Comparison of ENCODE assay signal across 24 mouse cellular contexts in the genomic region with DNA sequence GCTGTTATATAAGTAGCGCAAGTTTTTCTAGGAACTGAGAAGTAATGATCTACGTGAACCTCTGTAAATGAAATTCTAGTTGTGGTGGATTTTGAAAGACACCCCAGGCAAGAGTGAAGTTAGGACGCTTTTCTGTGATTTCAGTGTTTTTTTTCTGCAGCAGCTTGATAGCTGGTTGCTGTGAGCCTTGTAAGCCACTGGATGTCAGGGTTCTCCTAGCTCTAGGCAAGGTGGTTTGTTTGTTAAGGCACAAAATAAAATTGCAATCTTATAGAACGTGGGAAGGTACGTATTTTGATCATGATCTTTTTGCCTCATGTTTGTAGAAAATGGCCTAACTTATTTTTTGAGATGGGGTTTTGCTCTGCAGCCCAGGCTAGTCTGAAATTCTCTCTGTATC. TPM values are rescaled to one million over a fixed set of nuclear protein-coding genes. Genes with fewer than 3 reads are reported as not detected.
DNase-seq lines count a peak whose midpoint lies in the region; ATAC-seq and TF ChIP-seq lines count a peak whose summit lies in the region.
"Had no signal": no experiment of that assay in that cellular context is flagged by ENCODE, and none has a peak within 500 bp of the region (broad histone marks: within the 10 kb centered on the region; RNA-seq: fewer than 3 reads in every experiment).

No protein-coding gene starts in this region.

- TF ChIP-seq EP300 in stomach, postnatal 0 days (optimal IDR thresholded peaks at IDR 0.05): no peak

- no peaks in the 10 kb centered on the region for H3K36me3 ChIP-seq in forebrain, postnatal 0 days (ENCODE audit: insufficient read depth)
- H3K36me3 ChIP-seq in forebrain, embryonic 11.5 days (ENCODE audit: control insufficient read depth, insufficient read depth, low read length): no peaks in the 10 kb centered on the region
- H3K36me3 ChIP-seq in kidney, adult 2 months (ENCODE audit: control insufficient read depth, insufficient read depth, low read length): no peaks in the 10 kb centered on the region
- no peaks in the 10 kb centered on the region for H3K36me3 ChIP-seq in lung, embryonic 14.5 days (ENCODE audit: insufficient read depth)
- H3K36me3 ChIP-seq in stomach, postnatal 0 days (ENCODE audit: control insufficient read depth, insufficient read depth, low read length): no peaks in the 10 kb centered on the region
- H3K36me3 ChIP-seq: embryonic facial prominence, embryonic 13.5 days; forebrain, embryonic 15.5 days; limb, embryonic 13.5 days; neural tube, embryonic 13.5 days had no signal

- DNase-seq in forebrain, postnatal 0 days: no peak
- DNase-seq in forebrain, embryonic 11.5 days (ENCODE audit: low spot score): no peak
- no peak for DNase-seq in kidney, adult 2 months
- DNase-seq in kidney, adult 9 months: no peak
- DNase-seq in lung, embryonic 14.5 days: no peak
- DNase-seq in lung, postnatal 4 days: no peak
- DNase-seq in stomach, postnatal 0 days (ENCODE audit: low spot score): no peak
- DNase-seq in right cerebral cortex, postnatal 10 days (ENCODE audit: low spot score in 2 of 2): no peak
- DNase-seq: adrenal gland, adult 8-10 months; cerebellum, adult 9-10 months; heart, postnatal 4 days; kidney, adult 8-10 months; kidney, postnatal 36 days; thymus, postnatal 36 days had no signal

- no peak overlapping the region for H3K4me2 ChIP-seq in forebrain, postnatal 0 days (ENCODE audit: low read depth)
- H3K4me2 ChIP-seq in forebrain, embryonic 11.5 days (ENCODE audit: low read depth, low read length, severe bottlenecking): no peak overlapping the region
- no peak overlapping the region for H3K4me2 ChIP-seq in lung, embryonic 14.5 days
- H3K4me2 ChIP-seq in stomach, postnatal 0 days (replicated peaks; ENCODE audit: low read depth): no peak overlapping the region
- H3K4me2 ChIP-seq: embryonic facial prominence, embryonic 13.5 days; forebrain, embryonic 15.5 days; limb, embryonic 13.5 days; midbrain, embryonic 11.5 days; neural tube, embryonic 13.5 days had no signal

- 85% methylated on average over 5 of the region's 5 CpGs for WGBS in forebrain, postnatal 0 days
- WGBS in forebrain, embryonic 11.5 days: 90% methylated on average over 5 of the region's 5 CpGs
- 71% methylated on average over 5 of the region's 5 CpGs for WGBS in kidney, adult 2 months
- WGBS in lung, embryonic 14.5 days: 79% methylated on average over 5 of the region's 5 CpGs
- WGBS in stomach, postnatal 0 days: 80% methylated on average over 5 of the region's 5 CpGs

- H3K4me1 ChIP-seq in forebrain, postnatal 0 days (ENCODE audit: insufficient read depth): no peaks in the 10 kb centered on the region
- no peaks in the 10 kb centered on the region for H3K4me1 ChIP-seq in forebrain, embryonic 11.5 days (replicated peaks; ENCODE audit: control insufficient read depth, insufficient read depth, low read length)
- no peaks in the 10 kb centered on the region; the same call in 1 of the 2 replicates for H3K4me1 ChIP-seq in kidney, adult 2 months (ENCODE audit: control insufficient read depth, insufficient read depth, low read length)
- H3K4me1 ChIP-seq in lung, embryonic 14.5 days (ENCODE audit: insufficient read depth): no peaks in the 10 kb centered on the region
- no peaks in the 10 kb centered on the region for H3K4me1 ChIP-seq in stomach, postnatal 0 days (replicated peaks; ENCODE audit: control insufficient read depth, insufficient read depth)
- H3K4me1 ChIP-seq: embryonic facial prominence, embryonic 13.5 days; forebrain, embryonic 15.5 days; limb, embryonic 13.5 days; neural tube, embryonic 13.5 days had no signal

- H3K9me3 ChIP-seq in forebrain, postnatal 0 days (ENCODE audit: low read length): no peaks in the 10 kb centered on the region
- H3K9me3 ChIP-seq in forebrain, embryonic 11.5 days (ENCODE audit: control insufficient read depth, low read length): no peaks in the 10 kb centered on the region
- no peaks in the 10 kb centered on the region for H3K9me3 ChIP-seq in lung, embryonic 14.5 days (ENCODE audit: low read depth, low read length)
- no peaks in the 10 kb centered on the region for H3K9me3 ChIP-seq in stomach, postnatal 0 days (ENCODE audit: control insufficient read depth, low read length)
- H3K9me3 ChIP-seq: embryonic facial prominence, embryonic 13.5 days; forebrain, embryonic 15.5 days; limb, embryonic 13.5 days; neural tube, embryonic 13.5 days had no signal

- ATAC-seq in forebrain, postnatal 0 days: no peak
- no peak for ATAC-seq in forebrain, embryonic 11.5 days (replicated peaks; ENCODE audit: low FRiP score)
- no peak for ATAC-seq in lung, embryonic 14.5 days (ENCODE audit: insufficient read depth)
- no peak for ATAC-seq in stomach, postnatal 0 days (ENCODE audit: low FRiP score, low TSS enrichment)
- ATAC-seq: forebrain, embryonic 15.5 days; hindbrain, embryonic 16.5 days had no signal

- H3K4me3 ChIP-seq in forebrain, postnatal 0 days (ENCODE audit: low read depth, low read length): no peak overlapping the region
- H3K4me3 ChIP-seq in forebrain, embryonic 11.5 days (ENCODE audit: low read depth, low read length): no peak overlapping the region
- H3K4me3 ChIP-seq in kidney, adult 2 months (ENCODE audit: insufficient read depth, low read depth, low read length): no peak overlapping the region
- no peak overlapping the region for H3K4me3 ChIP-seq in lung, embryonic 14.5 days (ENCODE audit: low read depth, low read length)
- no peak overlapping the region for H3K4me3 ChIP-seq in stomach, postnatal 0 days (ENCODE audit: low read depth, low read length)
- H3K4me3 ChIP-seq: embryonic facial prominence, embryonic 13.5 days; forebrain, embryonic 15.5 days; limb, embryonic 13.5 days; neural tube, embryonic 13.5 days had no signal

- no peaks in the 10 kb centered on the region for H3K27me3 ChIP-seq in forebrain, postnatal 0 days (ENCODE audit: insufficient read depth, low read length)
- no peaks in the 10 kb centered on the region for H3K27me3 ChIP-seq in forebrain, embryonic 11.5 days (ENCODE audit: control insufficient read depth, insufficient read depth, low read length)
- H3K27me3 ChIP-seq in kidney, adult 2 months (replicated peaks; ENCODE audit: control insufficient read depth, insufficient read depth, low read length): no peaks in the 10 kb centered on the region
- no peaks in the 10 kb centered on the region for H3K27me3 ChIP-seq in lung, embryonic 14.5 days (ENCODE audit: insufficient read depth, low read length)
- H3K27me3 ChIP-seq in stomach, postnatal 0 days (ENCODE audit: control insufficient read depth, insufficient read depth, low read length): no peaks in the 10 kb centered on the region
- H3K27me3 ChIP-seq: embryonic facial prominence, embryonic 13.5 days; forebrain, embryonic 15.5 days; limb, embryonic 13.5 days; neural tube, embryonic 13.5 days had no signal

- no peak overlapping the region for H3K27ac ChIP-seq in forebrain, postnatal 0 days (ENCODE audit: low read depth, low read length)
- H3K27ac ChIP-seq in forebrain, embryonic 11.5 days (ENCODE audit: low read depth, low read length): no peak overlapping the region
- no peak overlapping the region for H3K27ac ChIP-seq in kidney, adult 2 months (ENCODE audit: insufficient read depth, low read depth, low read length)
- no peak overlapping the region for H3K27ac ChIP-seq in lung, embryonic 14.5 days (ENCODE audit: low read depth)
- no peak overlapping the region for H3K27ac ChIP-seq in stomach, postnatal 0 days (replicated peaks)
- H3K27ac ChIP-seq: embryonic facial prominence, embryonic 13.5 days; forebrain, embryonic 15.5 days; limb, embryonic 13.5 days; neural tube, embryonic 13.5 days had no signal

- no peak overlapping the region for H3K9ac ChIP-seq in forebrain, postnatal 0 days
- H3K9ac ChIP-seq in forebrain, embryonic 11.5 days (ENCODE audit: low read length): no peak overlapping the region
- no peak overlapping the region for H3K9ac ChIP-seq in lung, embryonic 14.5 days
- H3K9ac ChIP-seq in stomach, postnatal 0 days (ENCODE audit: low read length): no peak overlapping the region
- H3K9ac ChIP-seq: embryonic facial prominence, embryonic 13.5 days; forebrain, embryonic 15.5 days; limb, embryonic 13.5 days; neural tube, embryonic 13.5 days had no signal

- TF ChIP-seq POLR2A in kidney, adult 2 months (IDR thresholded peaks at IDR 0.05; ENCODE audit: low read depth, low read length): no peak

- TF ChIP-seq CTCF in forebrain, postnatal 0 days (IDR thresholded peaks at IDR 0.05; ENCODE audit: low read depth): peak; percentile 38; the same call in 1 of the 2 replicates
- peak; percentile 47 for TF ChIP-seq CTCF in kidney, adult 2 months (conservative IDR thresholded peaks at IDR 0.05; ENCODE audit: insufficient read depth, insufficient read length, low read depth, low read length)
- 0 out of 2 replicates have a peak, but pooled peaks have one; percentile 23 for TF ChIP-seq CTCF in lung, embryonic 14.5 days (IDR thresholded peaks at IDR 0.05; ENCODE audit: low read depth)
- TF ChIP-seq CTCF in stomach, postnatal 0 days (IDR thresholded peaks at IDR 0.05; ENCODE audit: low read depth): peak; percentile 51

RNA-seq across cellular contexts. Expression of gene Lmod2, which starts 28.6 kb away (rescaled TPM):
- 0.23 TPM in 1 of 2 replicates, not detected in the other for total RNA-seq in forebrain, postnatal 0 days (2014; rRNA removed)
- polyA plus RNA-seq in forebrain, postnatal 0 days (2015; fragmentation: Nextera tagmentation; extraction: Ambion mirVana): not detected in 2 replicates
- polyA plus RNA-seq in forebrain, embryonic 11.5 days (2014; fragmentation: Nextera tagmentation; extraction: Ambion mirVana): not detected in 2 replicates
- 1.1 TPM in 1 of 2 replicates, not detected in the other for polyA plus RNA-seq in kidney, adult 2 months (2012; rRNA removed)
- polyA plus RNA-seq in lung, embryonic 14.5 days (2014; fragmentation: Nextera tagmentation; extraction: Ambion mirVana): 0.09 and 0.61 TPM in 2 replicates
- 0.10 TPM in 1 of 2 replicates, not detected in the other for polyA plus RNA-seq in stomach, postnatal 0 days (2015; fragmentation: Nextera tagmentation; extraction: Ambion mirVana)
- total RNA-seq: granulocyte monocyte progenitor cell, adult 5-6 weeks; layer of hippocampus, postnatal 10 days; left cerebral cortex, postnatal 10 days; MEL had no signal
- polyA plus RNA-seq: forebrain, embryonic 15.5 days; hindbrain, embryonic 16.5 days; midbrain, embryonic 11.5 days had no signal

RNA-seq across cellular contexts. Expression of gene Asb15, which starts 41.0 kb away (rescaled TPM):
- not detected in 2 replicates for total RNA-seq in forebrain, postnatal 0 days (2014; rRNA removed)
- polyA plus RNA-seq in forebrain, postnatal 0 days (2015; fragmentation: Nextera tagmentation; extraction: Ambion mirVana): 0.05 TPM in 1 of 2 replicates, not detected in the other
- not detected in 2 replicates for polyA plus RNA-seq in forebrain, embryonic 11.5 days (2014; fragmentation: Nextera tagmentation; extraction: Ambion mirVana)
- 2.6 and 3.8 TPM in 2 replicates for polyA plus RNA-seq in kidney, adult 2 months (2012; rRNA removed)
- polyA plus RNA-seq in lung, embryonic 14.5 days (2014; fragmentation: Nextera tagmentation; extraction: Ambion mirVana): 0.13 TPM in 1 of 2 replicates, not detected in the other
- 0.04 and 0.06 TPM in 2 replicates for polyA plus RNA-seq in stomach, postnatal 0 days (2015; fragmentation: Nextera tagmentation; extraction: Ambion mirVana)
- total RNA-seq: adrenal gland, adult 8-10 months; granulocyte monocyte progenitor cell, adult 5-6 weeks; layer of hippocampus, postnatal 10 days; left cerebral cortex, postnatal 10 days; MEL had no signal
- polyA plus RNA-seq: embryonic facial prominence, embryonic 13.5 days; forebrain, embryonic 15.5 days; limb, embryonic 13.5 days; midbrain, embryonic 11.5 days; neural tube, embryonic 13.5 days had no signal

RNA-seq across cellular contexts. Expression of gene Ndufa5, which starts 41.1 kb away (rescaled TPM):
- 54.9 and 82.2 TPM in 2 replicates for total RNA-seq in forebrain, postnatal 0 days (2014; rRNA removed)
- polyA plus RNA-seq in forebrain, postnatal 0 days (2015; fragmentation: Nextera tagmentation; extraction: Ambion mirVana): 469 and 592 TPM in 2 replicates
- polyA plus RNA-seq in forebrain, embryonic 11.5 days (2014; fragmentation: Nextera tagmentation; extraction: Ambion mirVana): 203 and 232 TPM in 2 replicates
- polyA plus RNA-seq in kidney, adult 2 months (2012; rRNA removed): 14.8 and 24.9 TPM in 2 replicates
- 300 and 324 TPM in 2 replicates for polyA plus RNA-seq in lung, embryonic 14.5 days (2014; fragmentation: Nextera tagmentation; extraction: Ambion mirVana)
- polyA plus RNA-seq in stomach, postnatal 0 days (2015; fragmentation: Nextera tagmentation; extraction: Ambion mirVana): 414 and 442 TPM in 2 replicates

RNA-seq across cellular contexts. Expression of gene Iqub, which starts 54.1 kb away (rescaled TPM):
- total RNA-seq in forebrain, postnatal 0 days (2014; rRNA removed): 1.5 and 1.6 TPM in 2 replicates
- 1.3 and 1.5 TPM in 2 replicates for polyA plus RNA-seq in forebrain, postnatal 0 days (2015; fragmentation: Nextera tagmentation; extraction: Ambion mirVana)
- 0.47 and 0.55 TPM in 2 replicates for polyA plus RNA-seq in forebrain, embryonic 11.5 days (2014; fragmentation: Nextera tagmentation; extraction: Ambion mirVana)
- 0.03 TPM in 1 of 2 replicates, not detected in the other for polyA plus RNA-seq in kidney, adult 2 months (2012; rRNA removed)
- 0.09 and 0.15 TPM in 2 replicates for polyA plus RNA-seq in lung, embryonic 14.5 days (2014; fragmentation: Nextera tagmentation; extraction: Ambion mirVana)
- not detected in 2 replicates for polyA plus RNA-seq in stomach, postnatal 0 days (2015; fragmentation: Nextera tagmentation; extraction: Ambion mirVana)
- total RNA-seq: granulocyte monocyte progenitor cell, adult 5-6 weeks; MEL had no signal
